Mouse (Mus musculus) layer of hippocampus, adult 9-11 months (tissue): ENCODE measurements around the gene Rsph3b.
"Not testable (repeated sequence)": the region's sequence is repeated elsewhere in the genome, so short reads cannot be mapped to it uniquely, and the experiment has no call there.

Source experiments
- DNase-seq: peaks from one replicate; pipeline ENCODE4 v3.0.0; 2022

The Rsph3b gene

GRCm38 (mm10) chr17:6958881-6959280 is 10.4 kb upstream of the Rsph3b start:
- not testable (repeated sequence) for DNase-seq

- DNase-seq = not testable (repeated sequence)
These were observed 317 bp upstream of the Rsph3b start for GRCm38 (mm10) chr17:6948769-6949228.

- DNase-seq = not testable (repeated sequence)
These were observed 872 bp downstream of the Rsph3b start for GRCm38 (mm10) chr17:6947637-6947983.

- DNase-seq = not testable (repeated sequence)
These were observed 5.9 kb downstream of the Rsph3b start for GRCm38 (mm10) chr17:6942560-6942959.

GRCm38 (mm10) chr17:6931625-6932024 is 16.9 kb downstream of the Rsph3b start:
- not testable (repeated sequence) for DNase-seq

- DNase-seq = not testable (repeated sequence)
These were observed 28.1 kb downstream of the Rsph3b start for GRCm38 (mm10) chr17:6920351-6920894.

GRCm38 (mm10) chr17:6919388-6919787 is 29.1 kb downstream of the Rsph3b start:
- not testable (repeated sequence) for DNase-seq

GRCm38 (mm10) chr17:6915282-6915681 is 33.2 kb downstream of the Rsph3b start:
- not testable (repeated sequence) for DNase-seq

GRCm38 (mm10) chr17:6914066-6914465 is 34.4 kb downstream of the Rsph3b start:
- not testable (repeated sequence) for DNase-seq

- DNase-seq = not testable (repeated sequence)
These were observed 48.1 kb downstream of the Rsph3b start for GRCm38 (mm10) chr17:6900361-6900760.

GRCm38 (mm10) chr17:6897996-6898562 is 50.4 kb downstream of the Rsph3b start:
- DNase-seq = not testable (repeated sequence)

GRCm38 (mm10) chr17:6896756-6897155 is 51.7 kb downstream of the Rsph3b start:
- no peak for DNase-seq

- no peak for DNase-seq
These were observed 55.1 kb downstream of the Rsph3b start for GRCm38 (mm10) chr17:6893332-6893731.

- no peak for DNase-seq
These were observed 56.2 kb downstream of the Rsph3b start for GRCm38 (mm10) chr17:6891966-6892934.

GRCm38 (mm10) chr17:6886445-6886844 is 62.0 kb downstream of the Rsph3b start:
- no peak for DNase-seq

GRCm38 (mm10) chr17:6884531-6884930 is 64.0 kb downstream of the Rsph3b start:
- no peak for DNase-seq

GRCm38 (mm10) chr17:6881306-6881705 is 67.2 kb downstream of the Rsph3b start:
- DNase-seq = no peak

- DNase-seq = no peak
These were observed 77.1 kb downstream of the Rsph3b start for GRCm38 (mm10) chr17:6871421-6871820.

GRCm38 (mm10) chr17:6868810-6869209 is 79.7 kb downstream of the Rsph3b start:
- no peak for DNase-seq

- DNase-seq = no peak
These were observed 80.7 kb downstream of the Rsph3b start for GRCm38 (mm10) chr17:6867740-6868139.

GRCm38 (mm10) chr17:6866576-6866975 is 81.9 kb downstream of the Rsph3b start:
- DNase-seq = no peak

- DNase-seq = peak; percentile 14
These were observed 82.9 kb downstream of the Rsph3b start for GRCm38 (mm10) chr17:6865580-6865979.

- no peak for DNase-seq
These were observed 83.6 kb downstream of the Rsph3b start for GRCm38 (mm10) chr17:6864869-6865268.

- DNase-seq = no peak
These were observed 85.0 kb downstream of the Rsph3b start for GRCm38 (mm10) chr17:6863521-6863920.
